Mouse (Mus musculus): ENCODE results near the gene Nrbp1. TPM values are rescaled to one million over a fixed set of nuclear protein-coding genes. Genes with fewer than 3 reads are reported as not detected.

The Nrbp1 gene
- polyA plus RNA-seq, 1 experiment: 148 TPM

DNA sequence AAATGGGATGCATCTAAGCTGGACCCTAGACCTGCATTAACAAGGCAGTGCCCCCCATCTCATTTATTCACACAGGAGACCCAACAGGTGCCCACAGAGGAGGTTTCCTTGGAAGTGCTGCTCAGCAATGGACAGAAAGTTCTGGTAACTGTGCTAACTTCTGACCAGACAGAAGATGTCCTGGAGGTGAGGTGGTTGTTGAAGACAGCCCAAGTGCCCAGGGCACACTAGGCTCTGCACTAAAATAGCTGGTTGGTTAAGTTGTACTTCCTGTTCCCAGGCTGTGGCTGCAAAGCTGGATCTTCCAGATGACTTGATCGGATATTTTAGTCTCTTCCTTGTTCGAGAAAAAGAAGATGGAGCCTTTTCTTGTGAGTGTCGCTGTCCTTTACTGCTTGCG lies 45.0 kb upstream of the Nrbp1 start:
- no peak for TF ChIP-seq POLR2A (IDR thresholded peaks at IDR 0.05; ENCODE audit: low read depth, low read length)
- TF ChIP-seq CTCF (IDR thresholded peaks at IDR 0.05; ENCODE audit: extremely low read depth, insufficient read depth, insufficient read length, insufficient replicate concordance): no peak
- 90% methylated on average over 4 of the region's 4 CpGs for WGBS
- no peak for DNase-seq (ENCODE audit: low read depth in 1 of 2, low spot score in 2 of 2)
- Histone ChIP-seq H3K36me3 (ENCODE audit: control insufficient read depth, insufficient read depth, low read length) (peaks cover 53% of the 10 kb centered on the region), H3K4me1 (ENCODE audit: control insufficient read depth, insufficient read depth, insufficient read length) (peaks cover 14% of the 10 kb centered on the region), H3K4me3 (ENCODE audit: extremely low read depth, insufficient read depth, insufficient read length) (no peak overlapping the region), H3K27me3 (ENCODE audit: control insufficient read depth, insufficient read depth, low read length) (no peaks in the 10 kb centered on the region), H3K27ac (ENCODE audit: insufficient read depth, low read length) (no peak overlapping the region)

DNA sequence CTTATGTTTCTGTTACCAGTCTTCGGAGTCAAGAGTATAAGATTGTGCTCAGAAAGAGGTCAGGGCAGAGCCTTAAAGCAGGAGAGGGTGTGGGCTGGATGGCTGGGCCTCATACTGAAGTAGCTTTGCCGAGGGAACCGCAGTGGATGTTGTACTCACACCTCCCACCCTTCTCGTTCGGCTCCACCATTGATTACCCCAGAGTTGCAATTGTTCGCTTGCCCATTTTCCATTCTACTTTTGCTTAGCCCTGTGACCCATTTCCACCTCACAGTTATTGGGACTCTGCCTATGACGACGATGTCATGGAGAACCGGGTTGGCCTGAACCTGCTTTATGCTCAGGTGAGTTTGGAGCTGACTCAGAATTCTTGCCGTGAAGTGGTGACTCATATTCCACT lies 44.5 kb upstream of the Nrbp1 start:
- Histone ChIP-seq H3K27me3 (ENCODE audit: control insufficient read depth, insufficient read depth, low read length) (no peaks in the 10 kb centered on the region), H3K27ac (ENCODE audit: insufficient read depth, low read length) (no peak overlapping the region), H3K36me3 (ENCODE audit: control insufficient read depth, insufficient read depth, low read length) (peaks cover 50% of the 10 kb centered on the region), H3K4me3 (ENCODE audit: extremely low read depth, insufficient read depth, insufficient read length) (no peak overlapping the region), H3K4me1 (ENCODE audit: control insufficient read depth, insufficient read depth, insufficient read length) (peaks cover 15% of the 10 kb centered on the region)
- TF ChIP-seq POLR2A (IDR thresholded peaks at IDR 0.05; ENCODE audit: low read depth, low read length): no peak
- TF ChIP-seq CTCF (IDR thresholded peaks at IDR 0.05; ENCODE audit: extremely low read depth, insufficient read depth, insufficient read length, insufficient replicate concordance): no peak
- DNase-seq (ENCODE audit: low read depth in 1 of 2, low spot score in 2 of 2): no peak
- WGBS: 95% methylated on average over 10 of the region's 10 CpGs

DNA sequence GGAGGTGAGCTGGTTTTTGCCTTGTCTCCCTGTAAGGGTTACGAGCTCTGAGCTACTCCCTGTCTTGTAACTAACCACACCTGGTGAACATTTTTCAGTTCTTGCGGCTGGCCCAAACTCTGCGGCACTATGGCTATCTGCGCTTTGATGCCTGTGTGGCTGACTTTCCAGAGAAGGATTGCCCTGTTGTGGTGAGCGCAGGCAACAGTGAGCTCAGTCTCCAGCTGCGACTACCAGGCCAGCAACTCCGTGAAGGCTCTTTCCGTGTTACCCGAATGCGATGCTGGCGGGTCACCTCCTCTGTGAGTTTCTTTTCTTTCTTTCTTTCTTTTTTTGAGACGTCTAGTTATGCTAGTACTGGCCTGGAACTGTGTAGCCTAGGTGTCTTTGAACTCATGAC lies 43.6 kb upstream of the Nrbp1 start:
- Histone ChIP-seq H3K27ac (ENCODE audit: insufficient read depth, low read length) (no peak overlapping the region), H3K4me1 (ENCODE audit: control insufficient read depth, insufficient read depth, insufficient read length) (peaks cover 11% of the 10 kb centered on the region), H3K36me3 (ENCODE audit: control insufficient read depth, insufficient read depth, low read length) (peaks cover 50% of the 10 kb centered on the region), H3K4me3 (ENCODE audit: extremely low read depth, insufficient read depth, insufficient read length) (no peak overlapping the region), H3K27me3 (ENCODE audit: control insufficient read depth, insufficient read depth, low read length) (no peaks in the 10 kb centered on the region)
- no peak for DNase-seq (ENCODE audit: low read depth in 1 of 2, low spot score in 2 of 2)
- 90% methylated on average over 12 of the region's 12 CpGs for WGBS
- TF ChIP-seq CTCF (IDR thresholded peaks at IDR 0.05; ENCODE audit: extremely low read depth, insufficient read depth, insufficient read length, insufficient replicate concordance): no peak
- no peak for TF ChIP-seq POLR2A (IDR thresholded peaks at IDR 0.05; ENCODE audit: low read depth, low read length)

DNA sequence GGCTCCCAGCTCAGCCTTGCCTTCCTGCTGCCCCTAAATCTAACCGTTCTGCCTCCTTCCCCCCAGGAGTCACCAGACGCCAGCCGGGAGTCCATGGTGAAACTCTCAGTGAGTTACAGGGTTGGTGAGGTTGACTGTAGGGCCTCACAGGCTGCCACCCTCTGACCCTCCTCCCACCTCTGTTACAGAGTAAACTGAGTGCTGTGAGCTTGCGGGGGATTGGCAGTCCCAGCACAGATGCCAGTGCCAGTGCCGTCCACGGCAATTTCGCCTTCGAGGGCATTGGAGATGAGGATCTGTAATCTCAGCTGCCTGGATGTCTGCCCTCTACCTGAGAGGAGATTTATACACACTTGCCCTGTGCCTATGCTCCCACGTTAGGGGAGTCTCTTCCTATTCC lies 42.5 kb upstream of the Nrbp1 start:
- TF ChIP-seq POLR2A (IDR thresholded peaks at IDR 0.05; ENCODE audit: low read depth, low read length) (no peak), CTCF (IDR thresholded peaks at IDR 0.05; ENCODE audit: extremely low read depth, insufficient read depth, insufficient read length, insufficient replicate concordance) (no peak)
- Histone ChIP-seq H3K27ac (ENCODE audit: insufficient read depth, low read length) (no peak overlapping the region), H3K36me3 (ENCODE audit: control insufficient read depth, insufficient read depth, low read length) (peaks cover 53% of the 10 kb centered on the region), H3K27me3 (ENCODE audit: control insufficient read depth, insufficient read depth, low read length) (no peaks in the 10 kb centered on the region), H3K4me1 (ENCODE audit: control insufficient read depth, insufficient read depth, insufficient read length) (peaks cover 14% of the 10 kb centered on the region), H3K4me3 (ENCODE audit: extremely low read depth, insufficient read depth, insufficient read length) (no peak overlapping the region)
- WGBS: 88% methylated on average over 9 of the region's 9 CpGs
- DNase-seq (ENCODE audit: low read depth in 1 of 2, low spot score in 2 of 2): no peak

DNA sequence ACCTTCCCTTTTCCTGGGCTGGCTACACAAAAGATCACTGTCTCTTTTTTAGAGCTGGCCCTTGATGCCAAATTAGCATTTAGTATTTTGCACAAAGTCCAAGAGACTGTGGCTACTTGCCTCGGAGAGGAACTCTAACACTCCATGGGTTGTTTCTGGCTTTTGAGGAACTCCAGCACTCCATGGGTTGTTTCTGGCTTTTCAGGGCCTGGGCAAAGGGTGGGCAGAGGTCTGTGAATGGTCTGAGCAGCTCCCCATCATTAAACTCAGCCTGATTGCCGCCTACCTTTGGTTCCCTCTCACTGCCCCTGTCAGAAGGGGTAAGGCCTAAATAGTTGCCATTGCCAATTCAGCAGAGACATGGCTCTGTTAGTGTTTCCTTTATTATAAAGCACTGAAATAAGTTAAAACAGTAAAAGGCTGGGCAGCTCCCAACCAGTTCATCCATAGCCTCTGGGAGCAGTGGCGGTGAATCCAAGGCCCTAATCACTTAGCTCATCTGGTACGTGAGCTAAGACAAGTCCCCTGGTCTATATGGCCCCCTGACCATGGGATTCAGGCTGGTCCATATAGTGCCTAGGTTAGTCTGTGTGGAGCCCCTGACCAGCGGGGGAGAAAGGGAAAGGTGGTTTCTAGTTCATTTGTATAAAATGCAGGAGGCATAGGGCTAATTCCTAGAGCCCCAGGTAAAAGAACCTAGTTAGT lies 41.9 kb upstream of the Nrbp1 start:
- Histone ChIP-seq H3K36me3 (ENCODE audit: control insufficient read depth, insufficient read depth, low read length) (peaks cover 53% of the 10 kb centered on the region), H3K27ac (ENCODE audit: insufficient read depth, low read length) (no peak overlapping the region), H3K4me1 (ENCODE audit: control insufficient read depth, insufficient read depth, insufficient read length) (peaks cover 13% of the 10 kb centered on the region), H3K27me3 (ENCODE audit: control insufficient read depth, insufficient read depth, low read length) (no peaks in the 10 kb centered on the region), H3K4me3 (ENCODE audit: extremely low read depth, insufficient read depth, insufficient read length) (no peak overlapping the region)
- 90% methylated on average over 5 of the region's 5 CpGs for WGBS
- no peak for DNase-seq (ENCODE audit: low read depth in 1 of 2, low spot score in 2 of 2)
- TF ChIP-seq POLR2A (IDR thresholded peaks at IDR 0.05; ENCODE audit: low read depth, low read length) (no peak), CTCF (IDR thresholded peaks at IDR 0.05; ENCODE audit: extremely low read depth, insufficient read depth, insufficient read length, insufficient replicate concordance) (no peak)

DNA sequence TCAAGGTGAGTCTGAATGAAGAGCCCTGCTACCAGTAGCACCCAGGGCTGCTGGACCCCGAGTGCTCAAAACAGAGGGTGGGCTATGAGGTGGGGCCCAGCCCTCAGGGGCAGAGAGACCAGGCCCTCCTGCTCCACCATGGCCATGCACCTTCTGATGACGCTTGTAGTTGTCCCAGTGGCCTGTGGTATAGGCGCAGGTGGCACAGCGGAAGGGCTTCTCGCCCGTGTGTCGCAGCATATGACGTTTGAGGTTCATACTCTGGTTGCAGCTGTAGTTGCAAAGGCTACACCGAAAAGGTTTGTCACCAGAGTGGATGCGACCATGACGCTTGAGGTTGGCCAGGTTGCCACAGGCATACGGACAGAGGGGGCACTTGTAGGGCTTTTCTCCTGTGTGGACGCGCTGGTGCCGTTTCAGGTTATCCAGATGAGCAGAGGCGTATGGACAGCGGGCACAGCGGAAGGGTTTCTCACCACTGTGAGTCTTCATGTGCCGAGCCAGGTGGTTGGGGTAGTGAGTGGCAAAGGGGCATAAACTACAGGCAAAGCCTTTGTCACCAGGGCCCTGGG lies 41.3 kb upstream of the Nrbp1 start:
- H3K36me3 ChIP-seq (ENCODE audit: control insufficient read depth, insufficient read depth, low read length): peaks cover 56% of the 10 kb centered on the region
- DNase-seq (ENCODE audit: low read depth in 1 of 2, low spot score in 2 of 2): no peak
- H3K4me3 ChIP-seq (ENCODE audit: extremely low read depth, insufficient read depth, insufficient read length): no peak overlapping the region
- peaks cover 11% of the 10 kb centered on the region for H3K4me1 ChIP-seq (ENCODE audit: control insufficient read depth, insufficient read depth, insufficient read length)
- WGBS: 95% methylated on average over 19 of the region's 19 CpGs
- TF ChIP-seq CTCF (IDR thresholded peaks at IDR 0.05; ENCODE audit: extremely low read depth, insufficient read depth, insufficient read length, insufficient replicate concordance) (no peak), POLR2A (IDR thresholded peaks at IDR 0.05; ENCODE audit: low read depth, low read length) (no peak)
- no peaks in the 10 kb centered on the region for H3K27me3 ChIP-seq (ENCODE audit: control insufficient read depth, insufficient read depth, low read length)
- H3K27ac ChIP-seq (ENCODE audit: insufficient read depth, low read length): no peak overlapping the region

DNA sequence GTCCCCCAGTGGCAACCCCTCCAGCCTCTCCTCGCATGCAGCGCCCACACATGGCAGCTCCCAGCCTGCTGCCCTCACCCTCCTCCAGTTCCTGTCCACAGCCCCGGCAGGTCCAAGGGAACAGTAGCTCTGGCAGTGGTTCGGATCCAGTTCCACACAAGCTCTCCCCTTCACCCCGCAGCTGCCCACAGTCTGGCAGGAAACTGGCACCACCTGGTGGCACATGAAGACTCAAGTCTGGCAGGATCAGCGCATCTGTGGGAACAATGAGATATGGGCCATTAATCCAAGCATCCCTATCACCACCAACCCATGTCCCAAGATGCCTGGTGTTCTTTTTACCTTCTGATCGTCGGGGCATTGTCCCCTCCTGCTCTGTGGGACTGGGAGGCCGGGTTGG lies 40.8 kb upstream of the Nrbp1 start:
- DNase-seq (ENCODE audit: low read depth in 1 of 2, low spot score in 2 of 2): no peak
- Histone ChIP-seq H3K36me3 (ENCODE audit: control insufficient read depth, insufficient read depth, low read length) (peaks cover 56% of the 10 kb centered on the region), H3K27ac (ENCODE audit: insufficient read depth, low read length) (no peak overlapping the region), H3K4me3 (ENCODE audit: extremely low read depth, insufficient read depth, insufficient read length) (no peak overlapping the region), H3K4me1 (ENCODE audit: control insufficient read depth, insufficient read depth, insufficient read length) (peaks cover 11% of the 10 kb centered on the region), H3K27me3 (ENCODE audit: control insufficient read depth, insufficient read depth, low read length) (no peaks in the 10 kb centered on the region)
- TF ChIP-seq CTCF (IDR thresholded peaks at IDR 0.05; ENCODE audit: extremely low read depth, insufficient read depth, insufficient read length, insufficient replicate concordance): no peak
- no peak for TF ChIP-seq POLR2A (IDR thresholded peaks at IDR 0.05; ENCODE audit: low read depth, low read length)
- 87% methylated on average over 9 of the region's 9 CpGs for WGBS

Data from spleen, adult 2 months (tissue).